Mouse (Mus musculus) stomach, embryonic 15.5 days (tissue): ENCODE measurements around the gene Cog4. TPM values are rescaled to one million over a fixed set of nuclear protein-coding genes. Genes with fewer than 3 reads are reported as not detected.

ENCODE experiments used
- ATAC-seq: fragments of 200-750 bp; cut with Nextera tagmentation; 2 replicates; pipeline ENCODE4 v1.8.0; 2017; ENCODE audit warnings: low read depth, moderate number of reproducible peaks, moderate TSS enrichment; ENCODE audit not compliant: insufficient read depth, low FRiP score
- H3K27ac ChIP-seq: fragments of 300-500 bp; sonication (generic); 2 replicates; pipeline ENCODE4 v1.5.1; 2015; ENCODE audit warnings: mild to moderate bottlenecking, inconsistent platforms
- H3K27me3 ChIP-seq: fragments of 300-500 bp; sonication (generic); replicated peaks from 2 replicates; pipeline ENCODE4 v1.6.1; 2015; ENCODE audit warnings: inconsistent platforms
- H3K36me3 ChIP-seq: fragments of 300-500 bp; sonication (generic); 2 replicates; pipeline ENCODE4 v1.6.1; 2015; ENCODE audit warnings: inconsistent platforms
- H3K4me1 ChIP-seq: fragments of 300-500 bp; sonication (generic); 2 replicates; pipeline ENCODE4 v1.6.1; 2015; ENCODE audit warnings: inconsistent platforms
- H3K4me2 ChIP-seq: fragments of 300-500 bp; sonication (generic); 2 replicates; pipeline ENCODE4 v1.6.1; 2015; ENCODE audit warnings: mild to moderate bottlenecking, inconsistent platforms
- H3K4me3 ChIP-seq: fragments of 300-500 bp; sonication (generic); replicated peaks from 2 replicates; pipeline ENCODE4 v1.5.1; 2015; ENCODE audit warnings: inconsistent platforms
- H3K9ac ChIP-seq: fragments of 300-500 bp; sonication (generic); 2 replicates; pipeline ENCODE4 v1.6.1; 2015; ENCODE audit warnings: inconsistent platforms
- H3K9me3 ChIP-seq: fragments of 300-500 bp; sonication (generic); 2 replicates; pipeline ENCODE4 v1.6.1; 2016; ENCODE audit warnings: inconsistent platforms
- WGBS: fragments of 180-500 bp; shearing (Covaris S2); methylation state at CpG from one replicate; pipeline ENCODE4 v1.1.7; 2015; 5-methylcytosine and 5-hydroxymethylcytosine counted together
- polyA plus RNA-seq: library from polyadenylated mRNA; unstranded; fragments of >200 nt; fragmentation: Nextera tagmentation; extraction: Ambion mirVana; gene quantifications from 2 replicates; pipeline ENCODE4 v1.2.1, GENCODE M21; 2015

Gene Cog4
- polyA plus RNA-seq, 1 experiment from 2014 or later: 65.0 TPM

GRCm38 (mm10) chr8:110931176-110931939, 85.0 kb downstream of the Cog4 start:
- no peak for ATAC-seq
- no peak overlapping the region for H3K27ac ChIP-seq
- peaks cover 14% of the 10 kb centered on the region for H3K4me1 ChIP-seq
- H3K4me3 ChIP-seq: no peak overlapping the region
- no peak overlapping the region for H3K9ac ChIP-seq
- no peaks in the 10 kb centered on the region for H3K36me3 ChIP-seq
- H3K4me2 ChIP-seq: no peak overlapping the region
- WGBS: 53% methylated on average over 12 of the region's 12 CpGs
- no peaks in the 10 kb centered on the region for H3K27me3 ChIP-seq
- no peaks in the 10 kb centered on the region for H3K9me3 ChIP-seq

Other genes with a start within 250 kb of the Cog4 start
- gene Vac14, start 228.0 kb upstream of the Cog4 start, polyA plus RNA-seq: 16.4 and 20.1 TPM in 2 replicates
- 15.9 and 16.2 TPM in 2 replicates for gene Mtss1l, start 125.1 kb upstream of the Cog4 start, polyA plus RNA-seq
- gene Il34, start 40.7 kb upstream of the Cog4 start, polyA plus RNA-seq: 3.2 and 3.4 TPM in 2 replicates
- 122 and 127 TPM in 2 replicates for gene Sf3b3, start 187 bp downstream of the Cog4 start, polyA plus RNA-seq
- 10.6 and 11.4 TPM in 2 replicates for gene Fuk, start 55.9 kb downstream of the Cog4 start, polyA plus RNA-seq
- gene St3gal2, start 73.3 kb downstream of the Cog4 start, polyA plus RNA-seq: 17.1 and 17.6 TPM in 2 replicates
- 11.8 and 12.9 TPM in 2 replicates for gene Ddx19a, start 151.2 kb downstream of the Cog4 start, polyA plus RNA-seq
- 6.4 and 6.9 TPM in 2 replicates for gene Ddx19b, start 185.2 kb downstream of the Cog4 start, polyA plus RNA-seq
- 51.1 and 52.4 TPM in 2 replicates for gene Aars, start 186.5 kb downstream of the Cog4 start, polyA plus RNA-seq
- gene Exosc6, start 209.7 kb downstream of the Cog4 start, polyA plus RNA-seq: 17.7 and 20.5 TPM in 2 replicates
- gene Clec18a, start 245.8 kb downstream of the Cog4 start, polyA plus RNA-seq: not detected in 2 replicates
- gene Pdpr, start 248.0 kb downstream of the Cog4 start, polyA plus RNA-seq: 8.6 and 9.6 TPM in 2 replicates